Mouse (Mus musculus) forebrain, embryonic 14.5 days (tissue): ENCODE results near the gene Zdhhc3. TPM values are rescaled to one million over a fixed set of nuclear protein-coding genes. Genes with fewer than 3 reads are reported as not detected.

Source experiments
- ATAC-seq: fragments of 200-750 bp; cut with Nextera tagmentation; 2 replicates; pipeline ENCODE4 v1.8.0; 2017; ENCODE audit warnings: mild to moderate bottlenecking, moderate library complexity
- DNase-seq: peaks from one replicate; pipeline ENCODE4 v3.0.0-alpha.2; 2015; ENCODE audit warnings: low spot score
- H3K27ac ChIP-seq: fragments of 300-500 bp; sonication (generic); 2 replicates; pipeline ENCODE4 v1.5.1; 2014; ENCODE audit warnings: low read depth, mild to moderate bottlenecking, control low read depth, low read length, moderate library complexity
- H3K27me3 ChIP-seq: fragments of 300-500 bp; sonication (generic); replicated peaks from 2 replicates; pipeline ENCODE4 v1.6.1; 2014; ENCODE audit warnings: low read length, control low read depth, mixed read lengths; ENCODE audit not compliant: control insufficient read depth, insufficient read depth
- H3K36me3 ChIP-seq: fragments of 300-500 bp; sonication (generic); 2 replicates; pipeline ENCODE4 v1.6.1; 2014; ENCODE audit warnings: low read length, control low read depth; ENCODE audit not compliant: control insufficient read depth, insufficient read depth
- H3K4me1 ChIP-seq: fragments of 300-500 bp; sonication (generic); 2 replicates; pipeline ENCODE4 v1.6.1; 2014; ENCODE audit warnings: antibody characterized with exemption, low read length, control low read depth; ENCODE audit not compliant: control insufficient read depth, insufficient read depth
- H3K4me2 ChIP-seq: fragments of 300-500 bp; sonication (generic); 2 replicates; pipeline ENCODE4 v1.6.1; 2014; ENCODE audit warnings: mild to moderate bottlenecking, control low read depth, low read length
- H3K4me3 ChIP-seq: fragments of 300-500 bp; sonication (generic); 2 replicates; pipeline ENCODE4 v1.5.1; 2014; ENCODE audit warnings: low read depth, low read length, control low read depth
- H3K9ac ChIP-seq: fragments of 300-500 bp; sonication (generic); 2 replicates; pipeline ENCODE4 v1.6.1; 2014; ENCODE audit warnings: mild to moderate bottlenecking, low read length, control low read depth, moderate library complexity
- H3K9me3 ChIP-seq: fragments of 300-500 bp; sonication (generic); replicated peaks from 2 replicates; pipeline ENCODE4 v1.6.1; 2016; ENCODE audit warnings: low read length, control low read depth, mixed read lengths; ENCODE audit not compliant: control insufficient read depth
- WGBS: fragments of 180-500 bp; shearing (Covaris S2); extraction: QIAGEN DNeasy Blood & Tissue Kit; methylation state at CpG from one replicate; pipeline ENCODE4 v1.1.7; 2014; 5-methylcytosine and 5-hydroxymethylcytosine counted together
- polyA plus RNA-seq: library from polyadenylated mRNA; unstranded; fragments of >200 nt; fragmentation: Nextera tagmentation; extraction: Ambion mirVana; gene quantifications from 2 replicates; pipeline ENCODE4 v1.2.1, GENCODE M21; 2014

Zdhhc3 gene
- polyA plus RNA-seq, 1 experiment from 2014 or later, result 51.2 TPM

GRCm38 (mm10) chr9:123150241-123151020, 37.4 kb upstream of the Zdhhc3 start, which contains the start of gene Clec3b:
Gene Clec3b (plus strand): TSS chr9:123150946.
- H3K27me3 ChIP-seq, result no peaks in the 10 kb centered on the region
- H3K4me2 ChIP-seq, result no peak within 1 kb of the TSS
- no peak within 1 kb of the TSS for H3K4me3 ChIP-seq
- ATAC-seq (no peak), DNase-seq (no peak)
- no peaks in the 10 kb centered on the region for H3K36me3 ChIP-seq
- 81% methylated on average over 5 of the region's 5 CpGs for WGBS
- no peak within 1 kb of the TSS for H3K27ac ChIP-seq
- no peaks in the 10 kb centered on the region for H3K4me1 ChIP-seq
- H3K9me3 ChIP-seq, result no peaks in the 10 kb centered on the region
- H3K9ac ChIP-seq, result no peak within 1 kb of the TSS

- H3K36me3 ChIP-seq, result no peaks in the 10 kb centered on the region
- no peak for DNase-seq
- H3K9ac ChIP-seq, result no peak overlapping the region
- no peak for ATAC-seq
- no peaks in the 10 kb centered on the region for H3K4me1 ChIP-seq
- WGBS, result 82% methylated on average over 5 of the region's 5 CpGs
- H3K27ac ChIP-seq, result no peak overlapping the region
- 0 out of 2 replicates have a peak, but pooled peaks cover 2% of the 10 kb centered on the region for H3K9me3 ChIP-seq
- H3K27me3 ChIP-seq, result no peaks in the 10 kb centered on the region
- H3K4me3 ChIP-seq, result no peak overlapping the region
- H3K4me2 ChIP-seq, result no peak overlapping the region
Observed at GRCm38 (mm10) chr9:123148430-123148829, 35.4 kb upstream of the Zdhhc3 start.

GRCm38 (mm10) chr9:123139887-123140614, 27.0 kb upstream of the Zdhhc3 start:
- no peak for ATAC-seq
- WGBS, result 85% methylated on average over 4 of the region's 4 CpGs
- Histone ChIP-seq H3K36me3 (peaks cover 36% of the 10 kb centered on the region), H3K9ac (no peak overlapping the region), H3K27me3 (no peaks in the 10 kb centered on the region), H3K9me3 (0 out of 2 replicates have a peak, but pooled peaks cover 2% of the 10 kb centered on the region), H3K27ac (no peak overlapping the region), H3K4me3 (no peak overlapping the region), H3K4me1 (no peaks in the 10 kb centered on the region), H3K4me2 (no peak overlapping the region)
- DNase-seq, result no peak

GRCm38 (mm10) chr9:123138891-123139474, 26.0 kb upstream of the Zdhhc3 start:
- ATAC-seq, result no peak
- 88% methylated on average over 5 of the region's 5 CpGs for WGBS
- H3K27ac ChIP-seq, result no peak overlapping the region

GRCm38 (mm10) chr9:123136953-123137682, 24.1 kb upstream of the Zdhhc3 start:
- no peak overlapping the region for H3K4me2 ChIP-seq
- no peak for DNase-seq
- no peak overlapping the region for H3K27ac ChIP-seq
- peaks cover 63% of the 10 kb centered on the region for H3K36me3 ChIP-seq
- H3K4me1 ChIP-seq, result no peaks in the 10 kb centered on the region
- H3K4me3 ChIP-seq, result no peak overlapping the region
- ATAC-seq, result no peak
- H3K9me3 ChIP-seq, result no peaks in the 10 kb centered on the region
- H3K9ac ChIP-seq, result no peak overlapping the region
- no peaks in the 10 kb centered on the region for H3K27me3 ChIP-seq
- WGBS, result 89% methylated on average over 7 of the region's 7 CpGs

More at GRCm38 (mm10) chr9:123138891-123139474, 26.0 kb upstream of the Zdhhc3 start:
- peak; percentile 8 for DNase-seq
- no peak overlapping the region for H3K4me2 ChIP-seq
- H3K9me3 ChIP-seq, result 0 out of 2 replicates have a peak, but pooled peaks cover under 1% of the 10 kb centered on the region
- H3K27me3 ChIP-seq, result no peaks in the 10 kb centered on the region
- H3K9ac ChIP-seq, result no peak overlapping the region
- peaks cover 46% of the 10 kb centered on the region for H3K36me3 ChIP-seq
- H3K4me1 ChIP-seq, result no peaks in the 10 kb centered on the region
- H3K4me3 ChIP-seq, result no peak overlapping the region

GRCm38 (mm10) chr9:123132994-123133393, 20.0 kb upstream of the Zdhhc3 start:
- H3K27ac ChIP-seq, result no peak overlapping the region
- 92% methylated on average over 3 of the region's 3 CpGs for WGBS
- no peak for DNase-seq
- H3K27me3 ChIP-seq, result no peaks in the 10 kb centered on the region
- H3K9me3 ChIP-seq, result no peaks in the 10 kb centered on the region
- H3K4me2 ChIP-seq, result no peak overlapping the region
- no peaks in the 10 kb centered on the region for H3K4me1 ChIP-seq
- H3K36me3 ChIP-seq, result peaks cover 94% of the 10 kb centered on the region
- H3K4me3 ChIP-seq, result no peak overlapping the region
- no peak for ATAC-seq
- no peak overlapping the region for H3K9ac ChIP-seq

- no peak for DNase-seq
- 96% methylated on average over 6 of the region's 6 CpGs for WGBS
- Histone ChIP-seq H3K36me3 (peaks cover 64% of the 10 kb centered on the region), H3K4me1 (no peaks in the 10 kb centered on the region), H3K4me2 (no peak overlapping the region), H3K27me3 (no peaks in the 10 kb centered on the region), H3K4me3 (no peak overlapping the region), H3K9ac (no peak overlapping the region), H3K9me3 (no peaks in the 10 kb centered on the region), H3K27ac (no peak overlapping the region)
- ATAC-seq, result no peak
Observed at GRCm38 (mm10) chr9:123127663-123128062, 14.7 kb upstream of the Zdhhc3 start.

GRCm38 (mm10) chr9:123124413-123124981, 11.5 kb upstream of the Zdhhc3 start:
- Histone ChIP-seq H3K4me1 (no peaks in the 10 kb centered on the region), H3K27me3 (no peaks in the 10 kb centered on the region), H3K9me3 (no peaks in the 10 kb centered on the region), H3K36me3 (peaks cover 64% of the 10 kb centered on the region), H3K4me3 (no peak overlapping the region), H3K27ac (no peak overlapping the region), H3K9ac (no peak overlapping the region), H3K4me2 (no peak overlapping the region)
- 99% methylated on average over 2 of the region's 2 CpGs for WGBS
- no peak for DNase-seq
- no peak for ATAC-seq
